Mouse (Mus musculus) C2C12 (cell line): ENCODE data around the gene Adamtsl5.

Experiments used
- CTCF ChIP-seq: IDR thresholded peaks from one replicate; pipeline ENCODE4 v1.5.1; 2011; ENCODE audit not compliant: control insufficient read depth, insufficient read depth, insufficient read length
- FOSL1 ChIP-seq: IDR thresholded peaks from one replicate; pipeline ENCODE4 v1.8.0; 2011; ENCODE audit warnings: mild to moderate bottlenecking, low read length; ENCODE audit not compliant: poor library complexity, insufficient read depth, severe bottlenecking
- MAX ChIP-seq: IDR thresholded peaks from one replicate; pipeline ENCODE4 v1.6.1; 2011; ENCODE audit warnings: mild to moderate bottlenecking, control low read depth
- MYOD1 ChIP-seq: IDR thresholded peaks from one replicate; pipeline ENCODE4 v1.6.1; 2011; ENCODE audit warnings: low read depth; ENCODE audit not compliant: control insufficient read depth, insufficient read length
- USF1 ChIP-seq: IDR thresholded peaks from one replicate; pipeline ENCODE4 v1.6.1; 2011; ENCODE audit warnings: low read depth, mild to moderate bottlenecking, control low read depth, moderate library complexity

DNA sequence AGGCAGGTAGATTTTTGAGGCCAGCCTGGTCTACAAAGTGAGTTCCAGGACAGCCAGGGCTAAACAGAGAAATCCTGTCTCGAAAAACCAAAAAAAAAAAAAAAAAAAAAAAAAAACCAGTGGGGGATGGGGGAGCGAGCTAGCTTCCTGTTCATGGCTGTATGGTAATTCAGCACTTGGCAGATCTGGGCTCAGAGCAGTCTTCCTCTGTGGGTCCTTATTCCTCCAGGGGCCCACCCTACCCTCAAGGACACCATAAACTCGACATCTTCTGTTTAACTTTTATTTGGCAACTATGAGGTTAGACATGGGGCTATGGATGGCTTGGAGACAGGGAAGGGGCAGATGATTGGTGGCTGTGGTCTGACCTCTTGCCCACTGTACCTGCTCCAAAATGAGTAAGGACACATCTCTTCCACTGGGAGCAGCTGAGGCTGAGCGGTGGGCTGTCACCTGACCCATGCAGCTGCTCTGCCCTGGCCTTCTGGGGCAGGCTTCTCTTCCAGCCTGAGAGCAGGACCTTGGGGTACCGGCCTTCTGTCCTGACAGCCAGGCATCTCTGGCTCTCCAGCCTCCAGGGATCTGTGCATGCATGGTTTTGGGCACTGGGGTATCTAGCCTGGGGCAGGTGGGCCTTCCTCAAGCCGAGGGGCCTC is 27.1 kb downstream of the Adamtsl5 start:
- TF ChIP-seq CTCF (no peak), USF1 (no peak), MYOD1 (no peak), MAX (no peak), FOSL1 (no peak)
